Mouse (Mus musculus) brain, embryonic 18.5 days (tissue): ENCODE results near the gene Dglucy.

ENCODE experiments used
- DNase-seq: peaks from one replicate; pipeline ENCODE4 v3.0.0-alpha.2; 2012; ENCODE audit warnings: low read depth, low spot score

Dglucy gene

DNA sequence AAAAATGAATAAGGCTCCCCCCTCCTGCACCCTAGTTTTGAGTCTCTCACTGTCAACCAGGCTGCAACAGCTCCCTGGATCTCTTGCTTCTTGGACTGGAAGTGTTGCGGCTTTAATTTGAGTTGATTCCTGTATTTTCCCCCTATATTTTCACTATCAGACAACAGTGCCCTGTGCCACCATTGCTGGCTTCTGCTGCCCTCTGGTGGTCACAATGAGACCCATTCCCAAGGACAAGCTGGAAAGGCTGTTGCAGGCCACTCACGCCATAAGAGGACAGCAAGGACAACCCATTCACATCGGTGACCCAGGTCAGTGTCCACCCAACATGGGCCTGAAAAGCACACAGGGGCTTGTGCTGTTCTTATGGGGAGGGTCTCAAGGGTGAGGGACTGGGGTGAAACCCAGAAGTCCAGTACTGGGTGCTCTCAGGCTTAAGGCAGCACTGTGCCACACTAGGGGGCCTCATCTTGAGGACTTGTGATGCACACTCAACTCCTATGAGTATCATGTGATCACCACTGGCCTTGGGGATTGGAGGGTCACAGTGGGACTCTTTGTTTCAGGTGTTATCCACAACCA lies 62.4 kb downstream of the Dglucy start:
- DNase-seq, result peak; percentile 54

- DNase-seq, result no peak
Observed at GRCm38 (mm10) chr12:100843171-100843570, 64.3 kb downstream of the Dglucy start.

GRCm38 (mm10) chr12:100844546-100844945 lies 65.7 kb downstream of the Dglucy start:
- DNase-seq, result no peak

DNA sequence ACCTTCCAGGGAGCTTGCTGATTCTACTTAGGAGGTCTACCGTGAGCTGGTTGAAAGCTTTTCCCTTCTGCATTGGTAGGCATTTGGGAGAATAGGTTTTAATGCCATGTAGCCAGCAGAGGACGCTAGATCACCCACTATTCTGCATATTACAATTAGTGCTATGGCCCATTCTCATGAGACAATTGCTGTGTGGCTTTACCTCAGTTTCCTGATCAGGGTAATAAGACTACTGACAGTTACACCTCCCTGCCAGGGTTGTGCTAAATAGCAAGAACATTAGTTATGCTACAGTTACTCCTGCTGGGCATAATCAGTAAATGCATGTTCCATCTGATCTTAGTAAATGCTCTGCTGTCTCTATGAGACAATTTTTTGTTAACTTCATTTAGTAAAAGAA lies 67.0 kb downstream of the Dglucy start:
- DNase-seq, result no peak

DNA sequence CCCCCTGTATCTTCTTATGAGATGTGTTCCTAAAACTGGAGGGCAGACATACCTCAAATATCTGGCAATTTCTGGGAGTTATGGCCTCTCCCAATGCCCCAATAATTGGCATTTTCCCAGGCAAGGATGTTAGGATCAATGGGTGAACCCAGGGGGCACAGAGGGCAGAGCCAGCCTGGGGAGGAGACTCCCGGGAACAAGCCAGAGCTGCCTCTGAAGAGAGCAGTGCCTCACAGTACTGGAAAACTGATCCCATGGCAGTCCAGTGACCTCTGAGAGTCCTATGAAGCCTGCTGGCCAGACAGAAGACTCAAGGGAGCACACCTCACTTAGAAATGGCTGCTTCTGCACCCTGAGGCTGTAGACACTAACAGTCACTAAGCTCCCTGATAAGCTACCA lies 67.7 kb downstream of the Dglucy start:
- DNase-seq, result no peak

DNA sequence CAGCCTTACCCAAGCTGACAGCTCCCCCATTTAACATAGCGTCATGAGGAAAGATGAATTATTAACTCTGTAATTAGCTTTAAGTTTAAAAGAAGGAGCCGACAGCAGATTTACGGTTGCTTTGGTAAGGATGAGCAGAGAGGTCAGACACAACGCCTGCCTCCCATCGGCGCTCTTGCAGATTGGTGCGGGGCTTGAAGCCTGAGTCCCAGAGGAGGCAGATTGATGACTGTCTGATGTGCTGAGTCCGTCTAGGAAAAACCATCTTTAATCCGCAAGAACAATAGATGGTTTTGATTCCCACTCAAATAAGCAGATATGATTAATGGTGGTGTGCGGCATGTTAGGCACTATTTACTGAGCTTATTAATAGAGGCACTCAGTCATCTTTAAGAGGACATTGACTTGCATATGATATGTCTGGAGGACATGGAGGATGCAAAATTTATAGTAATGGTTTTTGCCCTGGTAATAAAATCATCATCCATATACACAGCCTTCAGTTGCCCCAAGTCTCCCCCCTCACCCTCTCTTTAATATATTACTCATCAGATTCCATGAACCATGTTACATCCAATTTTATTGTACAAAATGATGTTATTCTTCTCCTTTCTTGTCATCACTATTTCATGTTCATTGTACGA lies 68.7 kb downstream of the Dglucy start:
- no peak for DNase-seq

DNA sequence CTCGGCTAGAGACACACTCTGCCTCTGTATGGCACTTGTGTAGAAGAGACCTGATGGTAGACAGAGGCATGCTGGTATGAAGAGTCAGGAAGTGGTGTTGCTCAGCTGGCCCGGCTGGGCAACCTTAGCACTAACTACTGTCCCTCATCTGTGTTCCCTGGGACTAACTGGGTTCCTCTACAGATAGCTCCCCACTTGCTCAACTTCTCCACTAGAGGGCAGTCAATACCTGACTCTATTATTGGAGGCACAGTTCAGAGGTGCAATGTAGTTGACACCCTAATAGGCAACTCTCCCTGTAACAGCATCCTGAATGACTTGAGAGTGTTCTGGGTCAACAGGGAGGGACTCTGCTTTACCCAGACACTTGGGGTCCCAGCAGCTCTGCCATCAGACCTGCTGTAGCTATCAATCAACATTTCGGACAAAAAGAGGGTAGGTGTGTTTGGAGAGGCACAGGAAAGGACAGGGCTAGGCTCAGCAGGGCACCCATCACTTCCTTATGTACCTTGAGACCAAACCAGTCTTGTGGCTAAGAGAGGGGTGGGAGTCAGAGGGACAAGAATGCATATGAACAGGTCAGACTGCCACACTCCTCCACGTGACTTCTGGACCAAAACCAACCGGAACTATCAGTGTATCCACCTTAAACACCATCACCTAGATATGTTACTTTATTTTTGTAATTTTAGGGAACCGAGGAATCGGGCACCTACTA lies 70.7 kb downstream of the Dglucy start:
- DNase-seq, result no peak

DNA sequence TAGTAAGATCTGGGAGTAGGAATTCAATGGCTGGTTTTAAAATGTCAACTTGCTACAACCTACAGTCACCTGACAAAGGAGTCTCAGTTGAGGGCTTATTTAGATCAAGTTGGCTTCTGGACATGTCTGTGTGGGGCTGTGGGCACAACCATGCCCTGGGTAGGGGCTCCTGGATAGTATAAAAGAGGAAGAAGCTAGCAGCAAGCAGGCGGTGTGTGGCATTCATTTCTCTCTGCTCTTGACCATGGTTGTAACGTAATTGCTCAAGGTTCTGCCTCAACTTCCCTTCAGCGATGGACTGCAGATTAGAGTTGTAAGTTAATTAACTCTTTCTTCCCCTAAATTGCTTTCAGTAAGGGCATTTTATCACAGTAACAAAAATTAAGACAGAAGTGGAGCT lies 73.5 kb downstream of the Dglucy start:
- no peak for DNase-seq

DNA sequence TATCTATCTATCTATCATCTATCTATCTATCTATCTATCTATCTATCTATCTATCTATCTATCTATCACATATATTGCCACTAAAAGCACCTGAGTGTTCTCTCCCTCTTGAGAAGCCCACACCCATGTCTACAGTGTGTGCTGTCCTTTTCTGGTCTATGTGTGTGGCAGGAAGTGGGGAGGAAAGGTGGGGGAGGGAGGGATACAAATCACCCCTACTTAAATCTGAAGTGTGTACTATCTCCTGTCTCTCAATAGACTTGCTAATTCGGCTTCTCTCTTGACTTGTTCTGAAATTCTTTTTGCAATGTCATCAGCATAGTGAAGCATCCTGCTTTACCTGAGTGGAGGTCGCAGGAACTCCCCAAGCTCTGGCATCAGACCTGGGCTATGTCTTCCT lies 77.5 kb downstream of the Dglucy start:
- DNase-seq, result no peak

DNA sequence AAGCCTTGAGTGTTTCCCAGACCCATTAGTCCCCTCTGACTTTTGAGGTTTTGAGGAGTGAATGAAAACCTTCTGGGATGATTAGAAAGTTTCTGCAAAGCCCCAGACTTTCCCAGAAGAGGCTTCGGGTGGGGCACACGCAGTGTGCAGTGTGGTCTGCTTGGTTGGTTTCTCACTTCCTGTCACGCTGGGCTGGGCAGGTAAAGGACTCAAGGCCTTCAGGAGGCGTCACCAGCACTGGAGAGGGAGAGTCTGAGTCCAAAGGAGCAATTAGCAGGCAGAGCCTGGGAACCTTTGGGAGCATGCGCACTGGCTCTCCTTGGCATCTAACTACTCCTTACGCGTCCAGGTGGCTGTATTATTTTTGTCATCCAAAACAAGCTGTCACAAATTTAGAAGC lies 78.9 kb downstream of the Dglucy start:
- DNase-seq, result no peak

GRCm38 (mm10) chr12:100862272-100862671 lies 83.4 kb downstream of the Dglucy start:
- DNase-seq, result no peak

- no peak for DNase-seq
Observed at GRCm38 (mm10) chr12:100862856-100863446, 84.1 kb downstream of the Dglucy start.

GRCm38 (mm10) chr12:100865072-100865471 lies 86.2 kb downstream of the Dglucy start:
- DNase-seq, result no peak

DNA sequence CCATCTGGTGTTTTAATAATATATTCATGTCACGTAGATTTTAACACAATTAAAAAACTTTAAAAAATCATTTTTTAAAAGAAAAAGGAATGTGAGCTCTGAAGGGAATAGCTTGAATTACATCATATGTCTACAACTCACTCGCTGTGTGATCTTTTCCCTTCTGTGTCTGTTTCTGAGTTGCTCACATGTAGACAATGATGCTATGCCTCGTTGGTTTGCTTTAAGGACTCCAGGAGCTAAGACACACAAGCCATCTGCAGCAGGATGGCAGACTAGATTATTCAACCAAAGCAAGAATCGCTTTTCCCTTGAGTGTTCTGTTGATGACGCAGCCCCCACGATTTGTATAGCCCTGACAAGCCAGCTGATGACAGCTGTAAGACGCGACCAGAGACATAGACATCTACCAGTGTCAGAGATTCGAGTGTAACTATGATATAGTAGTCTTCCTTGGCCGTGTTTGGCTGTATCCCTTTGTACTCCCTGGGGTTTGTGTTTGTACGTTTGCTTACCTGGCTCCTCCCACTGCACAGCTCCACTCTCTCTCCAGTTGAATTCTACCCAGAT lies 86.7 kb downstream of the Dglucy start:
- DNase-seq, result no peak

GRCm38 (mm10) chr12:100867097-100867496 lies 88.2 kb downstream of the Dglucy start:
- no peak for DNase-seq

- DNase-seq, result no peak
Observed at GRCm38 (mm10) chr12:100868049-100868622, 89.3 kb downstream of the Dglucy start.

GRCm38 (mm10) chr12:100871234-100871633 lies 92.4 kb downstream of the Dglucy start:
- no peak for DNase-seq

DNA sequence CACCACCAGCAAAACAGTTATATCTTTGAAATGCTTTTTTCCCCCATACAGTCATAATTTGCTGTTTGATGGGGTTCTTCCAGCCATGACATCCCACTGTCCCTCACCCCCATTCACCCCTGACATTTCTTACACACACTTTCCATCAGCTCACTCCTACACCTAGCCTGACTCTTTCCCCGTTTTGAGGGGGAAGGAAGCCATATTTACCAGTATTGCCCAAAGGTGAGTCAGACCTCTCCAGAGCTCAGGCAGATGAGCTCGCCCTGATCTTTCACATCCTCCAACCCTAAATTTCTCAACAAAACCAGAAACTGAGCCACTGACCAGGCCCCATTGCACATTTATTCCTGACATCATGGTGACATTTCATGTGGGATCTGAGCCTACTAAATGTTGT lies 93.0 kb downstream of the Dglucy start:
- DNase-seq, result no peak

- no peak for DNase-seq
Observed at GRCm38 (mm10) chr12:100873612-100874011, 94.8 kb downstream of the Dglucy start.

- DNase-seq, result no peak
Observed at GRCm38 (mm10) chr12:100875553-100875952, 96.7 kb downstream of the Dglucy start.

- no peak for DNase-seq
Observed at GRCm38 (mm10) chr12:100875960-100876359, 97.1 kb downstream of the Dglucy start.

- DNase-seq, result no peak
Observed at GRCm38 (mm10) chr12:100877936-100878335, 99.1 kb downstream of the Dglucy start.
